Mouse (Mus musculus) WW6 (cell line): ENCODE measurements around the gene Ski.

Source experiments
- DNase-seq: peaks from one replicate; pipeline ENCODE4 v3.0.0-alpha.2; 2013; ENCODE audit warnings: low read depth, low spot score

Ski gene

GRCm38 (mm10) chr4:155150276-155151113, 71.9 kb downstream of the Ski start:
- peak; percentile 65 for DNase-seq

- no peak for DNase-seq
These were observed 72.5 kb downstream of the Ski start for GRCm38 (mm10) chr4:155149941-155150275.

GRCm38 (mm10) chr4:155148910-155149698, 73.3 kb downstream of the Ski start:
- no peak for DNase-seq

- DNase-seq, result no peak
These were observed 73.9 kb downstream of the Ski start for GRCm38 (mm10) chr4:155148453-155148852.

- DNase-seq, result no peak
These were observed 76.1 kb downstream of the Ski start for GRCm38 (mm10) chr4:155146107-155146823.

- no peak for DNase-seq
These were observed 77.7 kb downstream of the Ski start for GRCm38 (mm10) chr4:155144548-155145180.

- DNase-seq, result no peak
These were observed 78.4 kb downstream of the Ski start for GRCm38 (mm10) chr4:155143871-155144502.

- DNase-seq, result no peak
These were observed 79.0 kb downstream of the Ski start for GRCm38 (mm10) chr4:155143411-155143810.

- no peak for DNase-seq
These were observed 79.6 kb downstream of the Ski start for GRCm38 (mm10) chr4:155142836-155143235.

GRCm38 (mm10) chr4:155140795-155141265, 81.6 kb downstream of the Ski start:
- DNase-seq, result no peak

- DNase-seq, result no peak
These were observed 82.2 kb downstream of the Ski start for GRCm38 (mm10) chr4:155140150-155140549.

GRCm38 (mm10) chr4:155139281-155140045, 82.9 kb downstream of the Ski start:
- DNase-seq, result no peak

GRCm38 (mm10) chr4:155138451-155138850, 83.9 kb downstream of the Ski start:
- no peak for DNase-seq

- DNase-seq, result no peak
These were observed 84.5 kb downstream of the Ski start for GRCm38 (mm10) chr4:155137891-155138290.

- DNase-seq, result no peak
These were observed 86.3 kb downstream of the Ski start for GRCm38 (mm10) chr4:155135909-155136585.

GRCm38 (mm10) chr4:155134686-155135172, 87.7 kb downstream of the Ski start:
- DNase-seq, result no peak

GRCm38 (mm10) chr4:155133658-155134417, 88.6 kb downstream of the Ski start:
- no peak for DNase-seq

GRCm38 (mm10) chr4:155133188-155133587, 89.2 kb downstream of the Ski start:
- DNase-seq, result no peak

GRCm38 (mm10) chr4:155130616-155131015, 91.8 kb downstream of the Ski start:
- DNase-seq, result no peak
